Mouse (Mus musculus) embryonic facial prominence, embryonic 12.5 days (tissue): Measurements from ENCODE around the gene Mip. TPM values are rescaled to one million over a fixed set of nuclear protein-coding genes. Genes with fewer than 3 reads are reported as not detected.
"Not testable (repeated sequence)": the region's sequence is repeated elsewhere in the genome, so short reads cannot be mapped to it uniquely, and the experiment has no call there.

Experiments used
- ATAC-seq: fragments of 200-750 bp; cut with Nextera tagmentation; 2 replicates; pipeline ENCODE4 v1.8.0; 2017; ENCODE audit not compliant: insufficient number of reproducible peaks, insufficient read depth, low FRiP score, low TSS enrichment
- H3K27ac ChIP-seq: fragments of 300-500 bp; sonication (generic); 2 replicates; pipeline ENCODE4 v1.5.1; 2016; ENCODE audit warnings: mild to moderate bottlenecking
- H3K27me3 ChIP-seq: fragments of 300-500 bp; sonication (generic); 2 replicates; pipeline ENCODE4 v1.6.1; 2016; ENCODE audit warnings: mild to moderate bottlenecking, moderate library complexity
- H3K36me3 ChIP-seq: fragments of 300-500 bp; sonication (generic); 2 replicates; pipeline ENCODE4 v1.6.1; 2016; ENCODE audit warnings: mild to moderate bottlenecking
- H3K4me1 ChIP-seq: fragments of 300-500 bp; sonication (generic); 2 replicates; pipeline ENCODE4 v1.6.1; 2016
- H3K4me2 ChIP-seq: fragments of 300-500 bp; sonication (generic); replicated peaks from 2 replicates; pipeline ENCODE4 v1.6.1; 2016; ENCODE audit warnings: mild to moderate bottlenecking, moderate library complexity
- H3K4me3 ChIP-seq: fragments of 300-500 bp; sonication (generic); 2 replicates; pipeline ENCODE4 v1.5.1; 2016; ENCODE audit warnings: mild to moderate bottlenecking
- H3K9ac ChIP-seq: fragments of 300-500 bp; sonication (generic); 2 replicates; pipeline ENCODE4 v1.6.1; 2016; ENCODE audit warnings: mild to moderate bottlenecking, moderate library complexity
- H3K9me3 ChIP-seq: fragments of 300-500 bp; sonication (generic); 2 replicates; pipeline ENCODE4 v1.6.1; 2016; ENCODE audit warnings: mild to moderate bottlenecking, moderate library complexity
- WGBS: fragments of 180-500 bp; shearing (Covaris S2); methylation state at CpG from one replicate; pipeline ENCODE4 v1.1.7; 2016; 5-methylcytosine and 5-hydroxymethylcytosine counted together
- polyA plus RNA-seq: library from polyadenylated mRNA; unstranded; fragments of >200 nt; fragmentation: Nextera tagmentation; extraction: Ambion mirVana; gene quantifications from 2 replicates; pipeline ENCODE4 v1.2.1, GENCODE M21; 2016

Gene Mip
- polyA plus RNA-seq, 1 experiment from 2014 or later: 1.1 TPM

DNA sequence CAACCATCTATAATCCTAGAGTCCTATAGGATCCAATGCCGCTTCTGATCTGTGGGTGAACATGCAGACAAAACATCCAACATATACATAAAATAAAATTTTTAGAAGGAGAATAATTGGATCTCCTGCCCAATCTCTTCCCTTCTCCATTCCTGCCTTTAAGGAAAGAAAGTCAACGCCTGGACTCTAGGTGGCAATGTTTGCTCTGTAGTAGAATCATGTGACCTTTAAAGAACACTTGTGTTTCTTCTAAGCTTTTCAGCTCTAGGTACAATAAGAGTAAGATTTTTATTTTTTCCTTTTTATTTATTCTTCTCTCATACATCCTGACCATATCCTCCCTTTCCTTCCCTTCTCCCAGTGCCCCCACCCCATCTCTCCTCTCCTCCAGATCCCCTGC is 46.2 kb downstream of the Mip start:
- Histone ChIP-seq H3K4me1 (0 out of 2 replicates have a peak, but pooled peaks cover 6% of the 10 kb centered on the region), H3K4me2 (no peak overlapping the region), H3K27me3 (no peaks in the 10 kb centered on the region), H3K4me3 (no peak overlapping the region), H3K9ac (no peak overlapping the region), H3K27ac (no peak overlapping the region), H3K9me3 (no peaks in the 10 kb centered on the region), H3K36me3 (no peaks in the 10 kb centered on the region)
- WGBS: 65% methylated on average over 2 of the region's 2 CpGs
- no peak for ATAC-seq

DNA sequence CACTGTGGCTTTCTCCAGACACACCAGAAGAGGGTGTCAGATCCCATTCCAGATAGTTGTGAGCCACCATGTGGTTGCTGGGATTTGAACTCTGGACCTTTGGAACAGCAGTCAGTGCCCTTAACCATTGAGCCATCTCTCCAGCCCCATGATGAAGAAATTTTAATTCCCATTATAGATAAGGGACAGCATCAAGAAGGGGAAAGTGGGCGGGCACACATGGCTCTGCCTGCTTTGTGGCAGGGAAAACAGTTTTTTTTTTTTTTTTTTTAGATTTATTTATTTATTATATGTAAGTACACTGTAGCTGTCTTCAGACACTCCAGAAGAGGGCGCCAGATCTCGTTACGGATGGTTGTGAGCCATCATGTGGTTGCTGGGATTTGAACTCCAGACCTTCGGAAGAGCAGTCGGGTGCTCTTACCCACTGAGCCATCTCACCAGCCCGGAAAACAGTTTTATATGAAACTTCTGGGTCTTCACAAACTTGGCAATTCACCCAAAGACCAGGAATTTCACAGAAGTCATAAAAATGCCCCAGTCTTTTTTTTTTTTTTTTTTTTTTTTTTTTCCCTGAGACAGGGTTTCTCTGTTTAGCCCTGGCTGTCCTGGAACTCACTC is 47.3 kb downstream of the Mip start:
- H3K27ac ChIP-seq, ATAC-seq, H3K4me3 ChIP-seq, H3K27me3 ChIP-seq, H3K9ac ChIP-seq, H3K4me2 ChIP-seq, H3K9me3 ChIP-seq, H3K36me3 ChIP-seq, H3K4me1 ChIP-seq: not testable (repeated sequence)
- WGBS: 81% methylated on average over 6 of the region's 7 CpGs

GRCm38 (mm10) chr10:128275374-128275773 is 49.7 kb downstream of the Mip start:
- not testable (repeated sequence) for H3K9me3 ChIP-seq, H3K36me3 ChIP-seq, H3K4me2 ChIP-seq, H3K27ac ChIP-seq, H3K27me3 ChIP-seq, H3K4me1 ChIP-seq, H3K4me3 ChIP-seq, H3K9ac ChIP-seq, ATAC-seq
- 86% methylated on average over 1 of the region's 1 CpGs for WGBS

GRCm38 (mm10) chr10:128278158-128278557 is 52.5 kb downstream of the Mip start:
- WGBS: 58% methylated on average over 6 of the region's 6 CpGs
- Histone ChIP-seq H3K9ac (no peak overlapping the region), H3K4me3 (no peak overlapping the region), H3K4me1 (no peaks in the 10 kb centered on the region), H3K9me3 (no peaks in the 10 kb centered on the region), H3K27me3 (no peaks in the 10 kb centered on the region), H3K27ac (no peak overlapping the region), H3K36me3 (peaks cover 32% of the 10 kb centered on the region), H3K4me2 (no peak overlapping the region)
- no peak for ATAC-seq

- WGBS: 82% methylated on average over 6 of the region's 6 CpGs
These were observed 55.3 kb downstream of the Mip start for GRCm38 (mm10) chr10:128280943-128281342.

More at GRCm38 (mm10) chr10:128280943-128281342, 55.3 kb downstream of the Mip start:
- Histone ChIP-seq H3K9ac (no peak overlapping the region), H3K27ac (no peak overlapping the region), H3K9me3 (no peaks in the 10 kb centered on the region), H3K36me3 (peaks cover 49% of the 10 kb centered on the region), H3K4me1 (no peaks in the 10 kb centered on the region), H3K4me2 (no peak overlapping the region), H3K4me3 (no peak overlapping the region), H3K27me3 (no peaks in the 10 kb centered on the region)
- no peak for ATAC-seq

Other genes starting within 250 kb of the Mip start
- gene Hsd17b6, start 218.2 kb upstream of the Mip start, polyA plus RNA-seq: not detected in 2 replicates
- 94.6 and 95.2 TPM in 2 replicates for gene Prim1, start 210.7 kb upstream of the Mip start, polyA plus RNA-seq
- gene Naca, start 190.3 kb upstream of the Mip start, polyA plus RNA-seq: 832 and 847 TPM in 2 replicates
- gene Ptges3, start 166.9 kb upstream of the Mip start, polyA plus RNA-seq: 541 and 578 TPM in 2 replicates
- gene Atp5b, start 142.6 kb upstream of the Mip start, polyA plus RNA-seq: 1,967 TPM in 2 replicates
- gene Baz2a, start 134.3 kb upstream of the Mip start, polyA plus RNA-seq: 9.0 and 9.1 TPM in 2 replicates
- 31.7 and 33.6 TPM in 2 replicates for gene Rbms2, start 45.5 kb upstream of the Mip start, polyA plus RNA-seq
- 1.1 and 2.7 TPM in 2 replicates for gene Gls2, start 31.4 kb upstream of the Mip start, polyA plus RNA-seq
- 31.1 TPM in 2 replicates for gene Spryd4, start 14.0 kb upstream of the Mip start, polyA plus RNA-seq
- gene Timeless, start 6.2 kb downstream of the Mip start, polyA plus RNA-seq: 80.9 and 81.5 TPM in 2 replicates
- 0.37 and 0.90 TPM in 2 replicates for gene Apon, start 28.3 kb downstream of the Mip start, polyA plus RNA-seq
- not detected in 2 replicates for gene Apof, start 42.8 kb downstream of the Mip start, polyA plus RNA-seq
- 20.9 and 22.0 TPM in 2 replicates for gene Stat2, start 44.7 kb downstream of the Mip start, polyA plus RNA-seq
- gene Il23a, start 72.9 kb downstream of the Mip start, polyA plus RNA-seq: not detected in 2 replicates
- 36.2 and 38.3 TPM in 2 replicates for gene Pan2, start 77.5 kb downstream of the Mip start, polyA plus RNA-seq
- 306 and 319 TPM in 2 replicates for gene Cnpy2, start 96.6 kb downstream of the Mip start, polyA plus RNA-seq
- gene Cs, start 111.9 kb downstream of the Mip start, polyA plus RNA-seq: 191 TPM in 2 replicates
- gene Coq10a, start 143.2 kb downstream of the Mip start, polyA plus RNA-seq: 15.0 and 17.9 TPM in 2 replicates
- 14.8 and 15.4 TPM in 2 replicates for gene Ankrd52, start 151.3 kb downstream of the Mip start, polyA plus RNA-seq
- gene Slc39a5, start 175.4 kb downstream of the Mip start, polyA plus RNA-seq: 0.33 TPM in 1 of 2 replicates, not detected in the other
- 67.6 and 70.1 TPM in 2 replicates for gene Nabp2, start 185.7 kb downstream of the Mip start, polyA plus RNA-seq
- gene Rnf41, start 185.8 kb downstream of the Mip start, polyA plus RNA-seq: 44.5 and 50.5 TPM in 2 replicates
- 121 and 125 TPM in 2 replicates for gene Smarcc2, start 233.4 kb downstream of the Mip start, polyA plus RNA-seq